ENCODE assay signal across 20 mouse cellular contexts in the genomic region with DNA sequence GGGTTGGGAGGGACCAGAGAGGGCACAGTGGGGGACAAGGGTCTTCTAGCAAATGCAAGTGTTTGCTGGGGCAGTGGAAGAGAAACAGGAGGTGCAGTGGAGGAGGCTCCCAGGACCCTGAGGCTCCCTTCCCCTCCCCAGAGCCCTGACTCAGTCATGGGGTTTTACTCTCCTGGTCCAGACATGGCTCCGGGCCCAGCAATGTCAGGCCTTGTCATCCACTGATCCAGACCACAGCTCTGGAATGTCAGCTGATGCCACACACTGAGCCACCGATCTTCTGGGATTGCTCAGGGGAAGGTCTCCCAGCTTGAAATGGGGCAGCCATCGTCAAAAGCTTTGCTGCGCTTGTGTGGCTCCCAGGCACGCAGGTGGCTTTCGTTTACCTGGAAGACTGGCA. TPM values are rescaled to one million over a fixed set of nuclear protein-coding genes. Genes with fewer than 3 reads are reported as not detected.
A peak's percentile ranks its signal among the peaks of the same experiment; 100 is the strongest.
DNase-seq lines count a peak whose midpoint lies in the region; ATAC-seq and TF ChIP-seq lines count a peak whose summit lies in the region.
"Had no signal": no experiment of that assay in that cellular context is flagged by ENCODE, and none has a peak within 500 bp of the region (broad histone marks: within the 10 kb centered on the region; RNA-seq: fewer than 3 reads in every experiment).

No protein-coding gene starts in this region.

- no peaks in the 10 kb centered on the region for H3K27me3 ChIP-seq in heart, embryonic 12.5 days (replicated peaks)
- no peaks in the 10 kb centered on the region for H3K27me3 ChIP-seq in myocyte (ENCODE audit: control insufficient read depth, insufficient read depth, insufficient read length)
- no peaks in the 10 kb centered on the region for H3K27me3 ChIP-seq in forebrain, embryonic 12.5 days
- H3K27me3 ChIP-seq: CH12.LX; embryonic facial prominence, embryonic 13.5 days; hindbrain, embryonic 13.5 days; kidney, embryonic 15.5 days had no signal

- no peak overlapping the region for H3K4me2 ChIP-seq in heart, embryonic 12.5 days
- peak overlapping the region; percentile 31 for H3K4me2 ChIP-seq in myocyte (ENCODE audit: low read depth)
- H3K4me2 ChIP-seq in forebrain, embryonic 12.5 days, result no peak overlapping the region
- H3K4me2 ChIP-seq: embryonic facial prominence, embryonic 13.5 days; hindbrain, embryonic 13.5 days; kidney, embryonic 15.5 days had no signal

- H3K36me3 ChIP-seq in heart, embryonic 12.5 days, result no peaks in the 10 kb centered on the region
- no peaks in the 10 kb centered on the region for H3K36me3 ChIP-seq in myocyte (ENCODE audit: control insufficient read depth, insufficient read depth)
- H3K36me3 ChIP-seq in forebrain, embryonic 12.5 days (replicated peaks), result no peaks in the 10 kb centered on the region
- H3K36me3 ChIP-seq: embryonic facial prominence, embryonic 13.5 days; hindbrain, embryonic 13.5 days; kidney, embryonic 15.5 days had no signal

- no peaks in the 10 kb centered on the region for H3K79me2 ChIP-seq in myocyte (ENCODE audit: control insufficient read depth, insufficient read depth)

- peak; percentile 59 for DNase-seq in adrenal gland, adult 2 months
- no peak for DNase-seq in adrenal gland, postnatal 4 days (ENCODE audit: low spot score in 2 of 2)
- DNase-seq in heart, postnatal 4 days, result peak; percentile 30
- DNase-seq in NIH3T3 (ENCODE audit: low read depth), result peak; percentile 73
- DNase-seq in cerebellum, adult 9-10 months, result no peak
- DNase-seq: adrenal gland, adult 8-10 months; cerebellum, adult 11 months; cerebellum, adult 8-10 months; cerebellum, postnatal 25 days; kidney, adult 18-20 months had no signal

- H3K9ac ChIP-seq in heart, embryonic 12.5 days, result no peak overlapping the region
- H3K9ac ChIP-seq in forebrain, embryonic 12.5 days, result no peak overlapping the region
- H3K9ac ChIP-seq: embryonic facial prominence, embryonic 13.5 days; hindbrain, embryonic 13.5 days; kidney, embryonic 15.5 days had no signal

- H3K4me3 ChIP-seq in heart, embryonic 12.5 days, result no peak overlapping the region
- no peak overlapping the region for H3K4me3 ChIP-seq in myocyte
- H3K4me3 ChIP-seq in forebrain, embryonic 12.5 days (replicated peaks), result no peak overlapping the region
- H3K4me3 ChIP-seq: embryonic facial prominence, embryonic 13.5 days; hindbrain, embryonic 13.5 days; kidney, embryonic 15.5 days had no signal

- H3K4me1 ChIP-seq in heart, embryonic 12.5 days (replicated peaks), result peaks cover 24% of the 10 kb centered on the region
- no peaks in the 10 kb centered on the region for H3K4me1 ChIP-seq in forebrain, embryonic 12.5 days
- H3K4me1 ChIP-seq: embryonic facial prominence, embryonic 13.5 days; hindbrain, embryonic 13.5 days had no signal

- ATAC-seq in heart, embryonic 12.5 days (ENCODE audit: insufficient number of reproducible peaks, low FRiP score), result no peak
- no peak for ATAC-seq in forebrain, embryonic 12.5 days (ENCODE audit: low FRiP score)
- ATAC-seq: activated CD4-positive, CD25-positive, alpha-beta regulatory T cell, adult 4 months; forebrain, embryonic 14.5 days; hindbrain, postnatal 0 days had no signal

- no peak overlapping the region for H3ac ChIP-seq in myocyte (ENCODE audit: control insufficient read depth, insufficient read length)

- 63% methylated on average over 6 of the region's 6 CpGs for whole genome bisulfite sequencing in heart, embryonic 12.5 days
- WGBS in forebrain, embryonic 12.5 days, result 86% methylated on average over 6 of the region's 6 CpGs

- no peak for TF ChIP-seq POLR2A in myocyte (IDR thresholded peaks at IDR 0.05; ENCODE audit: insufficient read length, low read depth)

- no peaks in the 10 kb centered on the region; the same call in 1 of the 2 replicates for H3K9me3 ChIP-seq in heart, embryonic 12.5 days (replicated peaks)
- no peaks in the 10 kb centered on the region for H3K9me3 ChIP-seq in forebrain, embryonic 12.5 days
- H3K9me3 ChIP-seq: embryonic facial prominence, embryonic 13.5 days had no signal

- no peak overlapping the region for H3K27ac ChIP-seq in heart, embryonic 12.5 days (ENCODE audit: poor library complexity, severe bottlenecking)
- no peak overlapping the region for H3K27ac ChIP-seq in forebrain, embryonic 12.5 days
- H3K27ac ChIP-seq: embryonic facial prominence, embryonic 13.5 days; hindbrain, embryonic 13.5 days; hindbrain, postnatal 0 days; kidney, embryonic 15.5 days had no signal

TF ChIP-seq in myocyte, 11 proteins besides CTCF, POLR2A, EP300 and RAD21:
- TF ChIP-seq MAX (IDR thresholded peaks at IDR 0.05; ENCODE audit: low read depth), result no peak
- TF ChIP-seq MYOG (IDR thresholded peaks at IDR 0.05; ENCODE audit: control insufficient read depth in 1 of 3, insufficient read depth in 1 of 3, insufficient read length in 2 of 3, low read depth in 2 of 3), result peak in 1 of 3 experiments; percentile 48
- TF ChIP-seq CEBPB (IDR thresholded peaks at IDR 0.05; ENCODE audit: insufficient read depth, poor library complexity, severe bottlenecking), result no peak
- TF ChIP-seq MYOD1 (IDR thresholded peaks at IDR 0.05; ENCODE audit: control insufficient read depth in 1 of 3, insufficient read length in 2 of 3, low read depth in 2 of 3), result peak in 1 of 3 experiments; percentile 30
- TF ChIP-seq REST (IDR thresholded peaks at IDR 0.05; ENCODE audit: insufficient read depth, insufficient read length), result no peak
- no peak for TF ChIP-seq E2F4 (IDR thresholded peaks at IDR 0.05; ENCODE audit: insufficient read depth)
- no peak for TF ChIP-seq SRF (IDR thresholded peaks at IDR 0.05; ENCODE audit: control insufficient read depth, insufficient read length, low read depth)
- TF ChIP-seq USF1 (IDR thresholded peaks at IDR 0.05; ENCODE audit: low read depth), result peak; percentile 22
- TF ChIP-seq TCF12 (IDR thresholded peaks at IDR 0.05; ENCODE audit: insufficient read depth, poor library complexity, severe bottlenecking), result no peak
- TF ChIP-seq TCF3 (IDR thresholded peaks at IDR 0.05; ENCODE audit: insufficient read length, low read depth), result no peak
- TF ChIP-seq POLR2AphosphoS2 (IDR thresholded peaks at IDR 0.05; ENCODE audit: insufficient read length, low read depth), result no peak
TF ChIP-seq in myocyte: peak in this region for 3.

RNA-seq across cellular contexts. Expression of a gene that starts 34.5 kb away (rescaled TPM):
- total RNA-seq in adrenal gland, adult 2 months (2021), result 10 to 100 TPM; 33.8 to 40.2 TPM
- polyA plus RNA-seq in adrenal gland, adult 2 months (2012; rRNA removed), result 51.2 and 67.5 TPM in 2 replicates
- total RNA-seq in adrenal gland, postnatal 4 days (2021), result 10 to 100 TPM; 60.0 to 63.9 TPM
- 10 to 100 TPM; 29.4 to 30.5 TPM for total RNA-seq in heart, postnatal 4 days (2021)
- 22.6 and 25.6 TPM in 2 replicates for polyA plus RNA-seq in heart, embryonic 12.5 days (2016; fragmentation: Nextera tagmentation; extraction: Ambion mirVana)
- polyA plus RNA-seq in myocyte (2012; fragmentation: generic; extraction: Trizol), result 26.4 TPM
- polyA plus RNA-seq in forebrain, embryonic 12.5 days (2016; fragmentation: Nextera tagmentation; extraction: Ambion mirVana), result 26.5 and 26.7 TPM in 2 replicates

RNA-seq across cellular contexts. Expression of a gene that starts 38.0 kb away (rescaled TPM):
- total RNA-seq in adrenal gland, adult 2 months (2021), result 100 to 1,000 TPM in 1 of 2 experiments, 10 to 100 TPM in 1; 92.7 to 113 TPM
- polyA plus RNA-seq in adrenal gland, adult 2 months (2012; rRNA removed), result 43.9 and 47.6 TPM in 2 replicates
- 100 to 1,000 TPM in 1 of 2 experiments, 10 to 100 TPM in 1; 86.1 to 102 TPM for total RNA-seq in adrenal gland, postnatal 4 days (2021)
- 10 to 100 TPM; 30.3 to 33.9 TPM for total RNA-seq in heart, postnatal 4 days (2021)
- 14.9 and 21.1 TPM in 2 replicates for polyA plus RNA-seq in heart, embryonic 12.5 days (2016; fragmentation: Nextera tagmentation; extraction: Ambion mirVana)
- 70.0 TPM for polyA plus RNA-seq in myocyte (2012; fragmentation: generic; extraction: Trizol)
- polyA plus RNA-seq in forebrain, embryonic 12.5 days (2016; fragmentation: Nextera tagmentation; extraction: Ambion mirVana), result 7.6 and 13.4 TPM in 2 replicates

Comparison
In these comparisons a context has a peak if more than half of its experiments do, and no peak if none do; other contexts are left out.
1. DNase-seq: peak in adrenal gland, adult 2 months (single experiment), heart, postnatal 4 days (single experiment) and NIH3T3 (single experiment); none in adrenal gland, postnatal 4 days (0 of 2) and cerebellum, adult 9-10 months (single experiment).